Mouse (Mus musculus) embryonic fibroblast, embryonic 13.5 days (primary cell): Measurements from ENCODE around the gene Arid5b.

Source experiments
- CTCF ChIP-seq: IDR thresholded peaks from 2 replicates; pipeline ENCODE4 v1.5.1; 2011; ENCODE audit warnings: mild to moderate bottlenecking, control low read depth, low read length, moderate library complexity, borderline replicate concordance; ENCODE audit not compliant: insufficient read depth
- POLR2A ChIP-seq: IDR thresholded peaks from 2 replicates; pipeline ENCODE4 v1.6.1; 2011; ENCODE audit warnings: low read depth, mild to moderate bottlenecking, control low read depth, low read length, moderate library complexity

DNA sequence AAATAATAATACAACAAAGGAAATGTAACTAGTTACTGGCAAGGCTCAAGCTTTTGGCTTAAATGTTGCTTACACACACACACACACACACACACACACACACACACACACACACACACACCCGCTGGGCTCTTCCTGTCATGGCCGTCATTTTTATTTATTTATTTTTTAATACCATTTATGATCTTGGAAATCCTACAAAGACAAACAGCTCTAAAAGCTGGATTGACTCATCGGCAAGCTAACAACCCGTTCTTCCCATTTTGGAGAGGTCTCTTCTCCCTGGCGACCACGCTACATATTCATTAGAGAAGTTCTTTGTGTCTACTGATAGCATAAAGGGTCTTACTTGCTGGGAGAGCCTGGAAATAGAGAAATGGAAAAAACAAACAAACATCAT is 138.2 kb downstream of the Arid5b start:
- TF ChIP-seq CTCF, result no peak
- no peak for TF ChIP-seq POLR2A
